Mouse (Mus musculus): ENCODE data around the gene Gm8882. TPM values are rescaled to one million over a fixed set of nuclear protein-coding genes. Genes with fewer than 3 reads are reported as not detected.
"Not testable (repeated sequence)": the region's sequence is repeated elsewhere in the genome, so short reads cannot be mapped to it uniquely, and the experiment has no call there.

Gene Gm8882
- total RNA-seq (2021) = not detected

DNA sequence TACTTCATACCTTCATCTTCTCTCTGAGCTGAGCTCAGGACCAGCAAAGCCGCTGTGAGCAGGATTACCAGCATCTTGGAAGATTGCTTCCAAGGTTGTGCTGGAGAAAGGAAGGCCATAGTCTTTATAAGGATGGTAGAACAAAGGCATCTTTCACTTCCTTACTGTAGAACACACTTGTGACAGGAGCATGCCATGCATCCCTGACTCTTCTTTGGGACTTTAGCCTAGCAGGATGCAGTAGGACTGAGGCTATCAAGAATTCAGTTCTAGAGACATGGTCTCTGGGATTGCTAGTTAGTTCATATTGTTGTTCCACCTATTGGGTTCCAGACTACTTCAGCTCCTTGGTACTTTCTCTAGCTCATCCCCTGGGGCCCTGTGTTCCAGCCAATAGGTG lies at the start of gene Gm8882:
TSS of gene Gm8882 (minus strand) at position 101 of the 400 bp plus-strand sequence.
- DNase-seq (ENCODE audit: extremely low spot score in 1 of 2, low spot score in 1 of 2) = not testable (repeated sequence)

DNA sequence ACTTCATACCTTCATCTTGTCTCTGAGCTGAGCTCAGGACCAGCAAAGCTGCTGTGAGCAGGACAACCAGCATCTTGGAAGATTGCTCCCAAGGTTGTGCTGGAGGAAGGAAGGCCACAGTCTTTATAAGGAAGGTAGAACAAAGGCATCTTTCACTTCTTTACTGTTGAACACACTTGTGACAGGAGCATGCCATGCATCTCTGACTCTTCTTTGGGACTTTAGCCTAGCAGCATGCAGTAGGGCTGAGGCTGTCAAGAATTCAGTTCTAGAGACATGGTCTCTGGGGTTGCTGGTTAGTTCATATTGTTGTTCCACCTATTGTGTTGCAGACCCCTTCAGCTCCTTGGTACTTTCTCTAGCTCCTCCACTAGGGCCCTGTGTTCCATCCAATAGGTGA lies 49.3 kb downstream of the Gm8882 start, which contains the start of gene Prpmp5:
TSS of gene Prpmp5 (minus strand) at position 101 of the 400 bp plus-strand sequence.
- DNase-seq (ENCODE audit: extremely low spot score in 1 of 2, low spot score in 1 of 2) = not testable (repeated sequence)

Other genes starting within 250 kb of the Gm8882 start
- gene Prb1, start 153.6 kb downstream of the Gm8882 start, total RNA-seq (2021) = not detected
- not detected for gene Prpmp5, start 49.4 kb downstream of the Gm8882 start, total RNA-seq (2021)
- not detected for gene Prh1, start 205.7 kb upstream of the Gm8882 start, total RNA-seq (2021)
- not detected for gene Prp2, start 231.8 kb upstream of the Gm8882 start, total RNA-seq (2021)

Measured in layer of hippocampus, postnatal 25 days (tissue).